Mouse (Mus musculus) cerebellum, postnatal 4 days (tissue): ENCODE measurements around the gene Tshz2.

Source experiments
- DNase-seq, 2 experiments: peaks; one replicate each; pipeline ENCODE4 v3.0.0; 2022; ENCODE audit warnings: low spot score in 2 of 2, mixed read lengths in 1 of 2

The Tshz2 gene

GRCm38 (mm10) chr2:170101932-170102331 is 469.1 kb downstream of the Tshz2 start:
- no peak for DNase-seq

DNA sequence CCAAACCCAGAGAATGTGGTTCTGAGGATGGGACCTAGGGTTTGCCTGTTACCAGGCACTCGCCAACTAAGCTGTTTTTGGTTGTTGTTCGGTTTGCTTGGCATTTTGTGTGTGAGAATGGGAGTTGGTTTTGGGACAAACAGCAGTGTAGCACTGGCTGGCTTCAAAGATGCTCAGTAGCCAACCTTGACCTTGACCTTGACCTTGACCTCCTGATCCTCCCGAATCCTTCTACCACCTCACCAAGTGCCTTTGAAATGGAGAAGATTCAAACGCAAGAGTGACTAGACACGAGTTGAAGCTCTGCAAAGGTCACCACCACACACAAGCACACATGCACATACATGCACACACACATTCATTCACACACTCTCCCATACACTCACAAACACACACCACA is 470.5 kb downstream of the Tshz2 start:
- no peak for DNase-seq

GRCm38 (mm10) chr2:170103852-170104251 is 471.0 kb downstream of the Tshz2 start:
- peak; percentile 47 to 65 for DNase-seq

- DNase-seq = no peak
These were observed 471.6 kb downstream of the Tshz2 start for GRCm38 (mm10) chr2:170104396-170104795.

GRCm38 (mm10) chr2:170106000-170106399 is 473.2 kb downstream of the Tshz2 start:
- no peak for DNase-seq

DNA sequence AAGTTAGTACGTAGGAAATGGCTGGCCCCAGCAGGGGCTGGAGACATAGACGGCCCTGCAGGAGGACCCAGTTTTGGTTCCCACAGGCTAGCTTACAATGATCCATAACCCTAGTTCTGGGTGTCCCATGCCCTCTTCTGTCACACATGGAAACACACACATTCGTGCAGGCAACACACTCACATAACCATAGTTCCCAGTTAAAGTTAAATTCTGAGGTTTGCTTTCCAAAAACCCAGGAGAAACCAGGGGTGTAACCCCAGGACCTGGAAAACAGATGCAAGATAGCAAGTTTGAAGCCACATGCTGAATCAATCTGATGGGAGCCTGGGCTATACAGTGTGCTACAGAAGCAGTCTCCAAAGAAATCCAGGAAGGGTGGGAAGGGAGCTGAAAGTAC is 475.0 kb downstream of the Tshz2 start:
- DNase-seq = no peak

DNA sequence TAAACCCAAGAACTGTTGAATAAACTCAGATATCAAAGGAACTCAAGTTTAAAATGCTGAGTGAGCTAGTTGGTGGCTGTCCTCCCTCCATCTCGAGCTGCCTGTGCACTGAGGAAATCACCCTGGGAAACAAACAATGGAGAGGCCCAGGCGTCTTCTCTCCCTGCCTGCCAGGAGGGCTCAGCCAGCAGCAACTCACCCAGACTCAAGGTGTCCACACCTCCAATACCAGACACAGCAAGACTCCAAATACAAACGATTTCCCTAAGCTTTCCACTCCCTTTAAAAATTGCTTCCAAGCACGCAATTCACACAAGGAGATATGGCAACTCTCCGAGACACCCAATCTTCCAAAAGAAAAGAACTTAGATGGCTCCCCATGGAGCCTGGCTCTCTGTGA is 476.7 kb downstream of the Tshz2 start:
- no peak for DNase-seq

DNA sequence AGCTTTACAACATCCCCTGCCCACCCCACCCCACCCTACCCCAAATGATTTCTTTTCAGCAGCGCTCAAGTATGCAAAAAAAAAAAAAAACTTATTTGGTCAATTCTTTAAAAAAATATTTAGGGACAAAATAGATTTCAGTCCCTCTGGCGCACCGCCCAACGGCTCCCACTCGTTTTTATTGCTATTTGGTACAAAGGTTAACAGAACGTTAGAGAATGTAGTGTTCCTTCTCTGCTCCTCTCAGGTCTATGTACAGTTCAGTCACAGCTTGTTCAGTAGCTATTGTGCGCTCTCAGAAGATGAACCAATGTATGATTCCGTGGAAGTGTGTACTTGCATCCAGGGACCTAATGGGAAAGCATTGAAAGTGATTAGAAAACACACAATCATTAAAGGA is 477.5 kb downstream of the Tshz2 start:
- no peak for DNase-seq

- DNase-seq = peak; percentile 44 to 77
These were observed 484.0 kb downstream of the Tshz2 start for GRCm38 (mm10) chr2:170116704-170117281.

DNA sequence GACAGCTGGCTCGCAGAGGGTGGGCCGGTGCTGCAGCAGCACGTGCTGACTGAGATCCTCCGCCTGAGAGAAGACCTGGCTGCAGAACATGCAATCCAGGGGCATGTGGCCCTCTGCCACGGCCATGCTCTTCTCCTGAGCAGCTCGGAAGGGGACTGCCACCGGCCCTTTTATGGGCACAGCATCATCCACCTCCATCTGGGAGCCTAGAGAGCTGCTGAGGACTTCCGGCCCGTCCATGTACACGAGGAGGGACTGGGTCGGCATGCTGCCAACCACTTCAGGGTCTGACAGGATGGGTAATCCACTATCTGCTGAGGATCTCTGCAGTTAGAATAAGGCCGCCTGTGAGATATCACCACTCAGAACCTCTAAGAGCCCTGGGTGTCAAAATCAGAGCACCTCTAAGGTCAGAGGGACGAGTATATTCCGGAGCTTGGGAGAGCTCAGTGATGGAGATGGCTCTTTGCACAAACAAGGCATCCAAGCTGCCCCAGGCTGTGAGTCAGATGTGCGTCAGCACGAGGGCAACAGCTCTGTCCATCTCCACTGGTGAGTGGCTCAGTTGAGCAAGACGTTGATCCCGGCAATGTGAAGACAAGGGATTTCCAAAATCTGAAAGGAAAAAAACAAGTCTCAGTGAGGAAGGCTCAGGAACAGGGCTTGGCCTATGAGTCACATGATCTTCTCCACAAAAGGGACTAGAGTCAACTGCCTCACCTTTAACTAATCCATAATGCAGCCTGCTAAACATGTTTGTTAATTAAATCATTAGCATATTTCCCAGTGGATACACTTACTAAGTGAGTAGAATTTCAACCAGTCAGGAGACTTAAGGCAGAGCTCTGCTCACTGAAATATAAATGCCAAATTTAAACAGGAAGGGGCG is 487.6 kb downstream of the Tshz2 start:
- no peak for DNase-seq
